In genomic region chr5:137287032-137287952, GRCm38 (mm10) we compare ENCODE assay signal across 8 mouse cellular contexts. TPM values are rescaled to one million over a fixed set of nuclear protein-coding genes. Genes with fewer than 3 reads are reported as not detected.
A peak's percentile ranks its signal among the peaks of the same experiment; 100 is the strongest.
DNase-seq lines count a peak whose midpoint lies in the region; ATAC-seq and TF ChIP-seq lines count a peak whose summit lies in the region.

TSS of gene Ache (plus strand) at chr5:137287519.

- H3K27me3 ChIP-seq in lung, embryonic 15.5 days = peaks cover 44% of the 10 kb centered on the region
- H3K27me3 ChIP-seq in heart, embryonic 16.5 days (ENCODE audit: control insufficient read depth, insufficient read depth, low read length) = peaks cover 32% of the 10 kb centered on the region

- peak within 1 kb of the TSS; percentile 31; the same call in 1 of the 2 replicates for H3K9ac ChIP-seq in lung, embryonic 15.5 days
- H3K9ac ChIP-seq in heart, embryonic 16.5 days (ENCODE audit: low read length) = peak within 1 kb of the TSS; percentile 64

- 3% methylated on average over 40 of the region's 40 CpGs for WGBS in lung, embryonic 15.5 days
- 1% methylated on average over 40 of the region's 40 CpGs for WGBS in heart, embryonic 16.5 days

- H3K4me1 ChIP-seq in lung, embryonic 15.5 days = peaks cover 25% of the 10 kb centered on the region
- H3K4me1 ChIP-seq in embryonic fibroblast, embryonic 13.5 days (ENCODE audit: control insufficient read depth, insufficient read depth, low read length) = no peaks in the 10 kb centered on the region
- peaks cover 24% of the 10 kb centered on the region for H3K4me1 ChIP-seq in heart, embryonic 16.5 days (ENCODE audit: control insufficient read depth, insufficient read depth, low read length)

- no peak within 1 kb of the TSS for H3K27ac ChIP-seq in lung, embryonic 15.5 days
- no peak within 1 kb of the TSS for H3K27ac ChIP-seq in embryonic fibroblast, embryonic 13.5 days (ENCODE audit: insufficient read depth, low read length)
- peak within 1 kb of the TSS; percentile 45; the same call in 1 of the 2 replicates for H3K27ac ChIP-seq in heart, embryonic 16.5 days (ENCODE audit: low read length)

- H3K4me3 ChIP-seq in lung, embryonic 15.5 days = peak within 1 kb of the TSS; percentile 38
- H3K4me3 ChIP-seq in embryonic fibroblast, embryonic 13.5 days (ENCODE audit: insufficient read depth, low read length) = peak within 1 kb of the TSS; percentile 8; the same call in 1 of the 2 replicates
- H3K4me3 ChIP-seq in heart, embryonic 16.5 days (ENCODE audit: low read length) = peak within 1 kb of the TSS; percentile 55

- peak; percentile 39; the same call in 1 of the 2 replicates for ATAC-seq in lung, embryonic 15.5 days (ENCODE audit: borderline replicate concordance, extremely low read depth, low FRiP score, low TSS enrichment)
- ATAC-seq in heart, embryonic 16.5 days (replicated peaks; ENCODE audit: extremely low read depth, insufficient read depth, low FRiP score) = 0 out of 2 replicates have a peak, but pooled peaks have one; percentile 1

- intact Hi-C loops in left cerebral cortex, postnatal 14 days (cut with DNase I) = loop anchor here (5.0 kb wide), 1 partner anchor 255 kb away; no protein-coding TSS in a partner anchor

- peak within 1 kb of the TSS; percentile 78 for H3K4me2 ChIP-seq in lung, embryonic 15.5 days
- peak within 1 kb of the TSS; percentile 80 for H3K4me2 ChIP-seq in heart, embryonic 16.5 days (ENCODE audit: low read depth, low read length)

- no peak for TF ChIP-seq POLR2A in embryonic fibroblast, embryonic 13.5 days (IDR thresholded peaks at IDR 0.05; ENCODE audit: low read depth, low read length)

- DNase-seq in lung, postnatal 4 days = no peak
- DNase-seq in adrenal gland, postnatal 4 days (ENCODE audit: low spot score in 2 of 2) = no peak
- DNase-seq in left cerebral cortex, postnatal 14 days (ENCODE audit: low spot score in 2 of 2) = peak; percentile 77 to 91
- DNase-seq in naive thymus-derived CD4-positive, alpha-beta T cell, adult 2 months (ENCODE audit: low read depth) = peak; percentile 59
- no peak for DNase-seq in ovary, postnatal 14 days (ENCODE audit: low spot score)

- TF ChIP-seq CTCF in embryonic fibroblast, embryonic 13.5 days (IDR thresholded peaks at IDR 0.05; ENCODE audit: borderline replicate concordance, insufficient read depth, low read length) = no peak

- no peaks in the 10 kb centered on the region for H3K9me3 ChIP-seq in lung, embryonic 15.5 days
- no peaks in the 10 kb centered on the region for H3K9me3 ChIP-seq in heart, embryonic 16.5 days (replicated peaks; ENCODE audit: control insufficient read depth, low read length)

- no peaks in the 10 kb centered on the region for H3K36me3 ChIP-seq in lung, embryonic 15.5 days
- H3K36me3 ChIP-seq in heart, embryonic 16.5 days (ENCODE audit: control insufficient read depth, insufficient read depth) = no peaks in the 10 kb centered on the region

RNA-seq across cellular contexts. Expression of gene Ache, which starts in this region (rescaled TPM):
- 1.8 and 3.9 TPM in 2 replicates for polyA plus RNA-seq in lung, embryonic 15.5 days (2015; fragmentation: Nextera tagmentation; extraction: Ambion mirVana)
- total RNA-seq in adrenal gland, postnatal 4 days (2021) = 10 to 100 TPM; 12.5 to 20.2 TPM
- polyA plus RNA-seq in embryonic fibroblast, embryonic 13.5 days (2011; ENCODE audit: insufficient read length, low read depth, missing spikeins) = 0.33 and 0.73 TPM in 2 replicates
- 10.6 and 16.7 TPM in 2 replicates for polyA plus RNA-seq in heart, embryonic 16.5 days (2015; fragmentation: Nextera tagmentation; extraction: Ambion mirVana)
- 10 to 100 TPM; 68.4 to 81.1 TPM for total RNA-seq in left cerebral cortex, postnatal 14 days (2021)

Comparison
In these comparisons a context has a peak if more than half of its experiments do, and no peak if none do; other contexts are left out.
1. DNase-seq: peak in left cerebral cortex, postnatal 14 days (2 of 2) and naive thymus-derived CD4-positive, alpha-beta T cell, adult 2 months (single experiment); none in lung, postnatal 4 days (0 of 2), adrenal gland, postnatal 4 days (0 of 2) and ovary, postnatal 14 days (single experiment).
2. Peak in every context shown above with its lines, with median percentiles within 50 percentile points of each other: H3K4me3 ChIP-seq.